20 mouse cellular contexts compared by ENCODE assay signal in the genomic region with DNA sequence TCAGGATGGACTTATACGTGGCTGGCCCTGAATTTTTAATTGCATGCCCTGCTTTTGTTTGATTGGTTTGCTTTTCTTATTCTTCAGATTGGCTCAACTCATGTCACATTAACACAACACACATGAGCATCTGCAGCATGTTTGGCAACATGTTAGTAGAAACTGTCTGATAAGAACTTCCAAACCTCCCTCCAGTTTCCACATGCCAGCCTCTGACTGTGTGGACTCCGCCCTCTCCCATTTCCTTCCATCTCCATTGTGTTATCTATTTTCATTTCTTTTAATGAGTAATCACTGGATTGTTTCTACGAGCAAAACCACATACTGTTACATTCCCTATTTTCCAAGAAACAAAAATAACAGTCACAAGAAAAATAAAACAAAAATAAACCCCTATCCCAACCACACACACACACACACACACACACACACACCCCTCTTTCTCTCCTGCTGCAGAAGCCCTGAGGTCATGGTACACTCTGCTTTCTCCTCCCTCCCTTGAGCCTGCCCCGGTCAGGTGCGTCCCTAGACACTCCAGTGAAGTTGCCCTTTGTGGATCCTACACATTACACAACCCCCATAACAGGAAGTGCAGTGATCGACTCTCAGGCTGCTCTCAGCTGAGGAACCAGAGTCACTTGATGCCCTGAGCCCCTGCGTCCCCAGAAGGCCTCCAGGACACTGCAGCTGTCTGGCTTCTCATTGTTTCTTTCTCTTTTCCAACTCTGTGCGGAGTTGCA. TPM values are rescaled to one million over a fixed set of nuclear protein-coding genes. Genes with fewer than 3 reads are reported as not detected.
DNase-seq lines count a peak whose midpoint lies in the region; ATAC-seq and TF ChIP-seq lines count a peak whose summit lies in the region.
"Had no signal": no experiment of that assay in that cellular context is flagged by ENCODE, and none has a peak within 500 bp of the region (broad histone marks: within the 10 kb centered on the region; RNA-seq: fewer than 3 reads in every experiment).

No protein-coding gene starts in this region.

- no peak overlapping the region for H3K4me2 ChIP-seq in kidney, embryonic 14.5 days (replicated peaks; ENCODE audit: low read depth, low read length)
- no peak overlapping the region for H3K4me2 ChIP-seq in liver, postnatal 0 days (ENCODE audit: low read depth, low read length)
- H3K4me2 ChIP-seq: limb, embryonic 12.5 days had no signal

- no peak for TF ChIP-seq EP300 in liver, postnatal 0 days (IDR thresholded peaks at IDR 0.05; ENCODE audit: low read depth)

- no peak for ATAC-seq in kidney, embryonic 14.5 days (ENCODE audit: low FRiP score, low TSS enrichment)
- peak; percentile 86 for ATAC-seq in liver, postnatal 0 days
- ATAC-seq in cerebellum, adult (ENCODE audit: insufficient number of reproducible peaks, low FRiP score, low TSS enrichment) = no peak
- ATAC-seq: inflammation-experienced regulatory T-cells, adult 6 months had no signal

- no peak overlapping the region for H3K9ac ChIP-seq in kidney, embryonic 14.5 days (ENCODE audit: low read depth, low read length)
- no peak overlapping the region for H3K9ac ChIP-seq in liver, postnatal 0 days (replicated peaks)
- H3K9ac ChIP-seq: limb, embryonic 12.5 days had no signal

- TF ChIP-seq CTCF in liver, postnatal 0 days (IDR thresholded peaks at IDR 0.05; ENCODE audit: low read depth) = no peak

- intact Hi-C loops in left cerebral cortex, postnatal 25 days (cut with DNase I) = no loop called here

- WGBS in kidney, embryonic 14.5 days = 58% methylated on average over 8 of the region's 8 CpGs
- WGBS in liver, postnatal 0 days (ENCODE audit: insufficient replicate concordance) = 34% methylated on average over 8 of the region's 8 CpGs

- 0 out of 2 replicates have a peak, but pooled peaks cover 9% of the 10 kb centered on the region for H3K4me1 ChIP-seq in kidney, embryonic 14.5 days (ENCODE audit: control insufficient read depth, insufficient read depth, low read length)
- peaks cover 20% of the 10 kb centered on the region for H3K4me1 ChIP-seq in liver, postnatal 0 days (ENCODE audit: insufficient read depth)
- H3K4me1 ChIP-seq: limb, embryonic 12.5 days had no signal

- no peaks in the 10 kb centered on the region for H3K27me3 ChIP-seq in kidney, embryonic 14.5 days (ENCODE audit: control insufficient read depth, insufficient read depth, low read length)
- H3K27me3 ChIP-seq in liver, postnatal 0 days (ENCODE audit: insufficient read depth, low read length) = no peaks in the 10 kb centered on the region

- no peaks in the 10 kb centered on the region for H3K9me3 ChIP-seq in kidney, embryonic 14.5 days (ENCODE audit: control insufficient read depth, low read length)
- H3K9me3 ChIP-seq in liver, postnatal 0 days (ENCODE audit: low read length) = no peaks in the 10 kb centered on the region
- H3K9me3 ChIP-seq: embryonic facial prominence, embryonic 10.5 days; limb, embryonic 12.5 days had no signal

- H3K4me3 ChIP-seq in kidney, embryonic 14.5 days (ENCODE audit: low read length) = no peak overlapping the region
- no peak overlapping the region for H3K4me3 ChIP-seq in liver, postnatal 0 days (ENCODE audit: low read depth, low read length)
- H3K4me3 ChIP-seq: embryonic facial prominence, embryonic 10.5 days; limb, embryonic 12.5 days had no signal

- H3K27ac ChIP-seq in kidney, embryonic 14.5 days (ENCODE audit: low read depth, low read length) = no peak overlapping the region
- no peak overlapping the region for H3K27ac ChIP-seq in liver, postnatal 0 days (ENCODE audit: low read depth)
- H3K27ac ChIP-seq: embryonic facial prominence, embryonic 10.5 days; limb, embryonic 12.5 days had no signal

- DNase-seq in kidney, adult 11 months = peak; percentile 43
- peak; percentile 47 for DNase-seq in kidney, postnatal 14 days
- DNase-seq in liver, postnatal 0 days = peak; percentile 32
- no peak for DNase-seq in right cerebral cortex, postnatal 10 days (ENCODE audit: low spot score in 2 of 2)
- no peak for DNase-seq in ovary, postnatal 36 days (ENCODE audit: low spot score)
- no peak for DNase-seq in left cerebral cortex, postnatal 25 days (ENCODE audit: low spot score in 2 of 2)
- DNase-seq: cerebellum, adult 8-10 months; heart, adult 11 months; right cerebral cortex, postnatal 4 days; thymus, postnatal 36 days had no signal

- H3K36me3 ChIP-seq in kidney, embryonic 14.5 days (ENCODE audit: control insufficient read depth, insufficient read depth, low read length) = no peaks in the 10 kb centered on the region
- H3K36me3 ChIP-seq in liver, postnatal 0 days (replicated peaks; ENCODE audit: insufficient read depth, low read length) = no peaks in the 10 kb centered on the region
- H3K36me3 ChIP-seq: embryonic facial prominence, embryonic 10.5 days; limb, embryonic 12.5 days had no signal

RNA-seq across cellular contexts. Expression of gene Gkn3, which starts 4.9 kb away (rescaled TPM):
- not detected in 2 replicates for polyA plus RNA-seq in kidney, embryonic 14.5 days (2014; fragmentation: Nextera tagmentation; extraction: Ambion mirVana)
- not detected in 2 replicates for polyA plus RNA-seq in liver, postnatal 0 days (2015; fragmentation: Nextera tagmentation; extraction: Ambion mirVana)
- 1 to 10 TPM; 3.2 to 3.9 TPM for total RNA-seq in left cerebral cortex, postnatal 25 days (2021)
- total RNA-seq: ES-E14 had no signal
- polyA plus RNA-seq: embryonic facial prominence, embryonic 10.5 days; inflammation-experienced regulatory T-cells, adult 6 months; limb, embryonic 12.5 days had no signal

RNA-seq across cellular contexts. Expression of gene Gkn2, which starts 20.5 kb away (rescaled TPM):
- polyA plus RNA-seq in kidney, embryonic 14.5 days (2014; fragmentation: Nextera tagmentation; extraction: Ambion mirVana) = not detected in 2 replicates
- polyA plus RNA-seq in liver, postnatal 0 days (2015; fragmentation: Nextera tagmentation; extraction: Ambion mirVana) = not detected in 2 replicates
- total RNA-seq in left cerebral cortex, postnatal 25 days (2021) = not detected
- total RNA-seq: adrenal gland, postnatal 4 days; ES-E14; heart, postnatal 25 days had no signal
- polyA plus RNA-seq: embryonic facial prominence, embryonic 10.5 days; frontal cortex, adult 2 months; inflammation-experienced regulatory T-cells, adult 6 months; limb, embryonic 12.5 days had no signal

RNA-seq across cellular contexts. Expression of gene Bmp10, which starts 35.2 kb away (rescaled TPM):
- not detected in 2 replicates for polyA plus RNA-seq in kidney, embryonic 14.5 days (2014; fragmentation: Nextera tagmentation; extraction: Ambion mirVana)
- 0.34 and 0.36 TPM in 2 replicates for polyA plus RNA-seq in liver, postnatal 0 days (2015; fragmentation: Nextera tagmentation; extraction: Ambion mirVana)
- not detected for total RNA-seq in left cerebral cortex, postnatal 25 days (2021)
- total RNA-seq: ES-E14 had no signal
- polyA plus RNA-seq: embryonic facial prominence, embryonic 10.5 days; frontal cortex, adult 2 months; inflammation-experienced regulatory T-cells, adult 6 months; limb, embryonic 12.5 days; stomach, embryonic 14.5 days had no signal

RNA-seq across cellular contexts. Expression of gene Gkn1, which starts 42.9 kb away (rescaled TPM):
- polyA plus RNA-seq in kidney, embryonic 14.5 days (2014; fragmentation: Nextera tagmentation; extraction: Ambion mirVana) = not detected in 2 replicates
- polyA plus RNA-seq in liver, postnatal 0 days (2015; fragmentation: Nextera tagmentation; extraction: Ambion mirVana) = not detected in 2 replicates
- total RNA-seq in left cerebral cortex, postnatal 25 days (2021) = under 1 TPM in 1 of 2 experiments, not detected in 1; 0.30 TPM
- total RNA-seq: adrenal gland, postnatal 4 days; ES-E14; heart, postnatal 25 days had no signal
- polyA plus RNA-seq: embryonic facial prominence, embryonic 10.5 days; inflammation-experienced regulatory T-cells, adult 6 months; limb, embryonic 12.5 days had no signal

RNA-seq across cellular contexts. Expression of gene Antxr1, which starts 58.0 kb away (rescaled TPM):
- polyA plus RNA-seq in kidney, embryonic 14.5 days (2014; fragmentation: Nextera tagmentation; extraction: Ambion mirVana) = 7.4 and 7.7 TPM in 2 replicates
- 0.38 and 0.47 TPM in 2 replicates for polyA plus RNA-seq in liver, postnatal 0 days (2015; fragmentation: Nextera tagmentation; extraction: Ambion mirVana)
- total RNA-seq in left cerebral cortex, postnatal 25 days (2021) = 10 to 100 TPM; 13.5 to 14.7 TPM

Comparison
In these comparisons a context has a peak if more than half of its experiments do, and no peak if none do; other contexts are left out.
1. DNase-seq: peak in kidney, adult 11 months (single experiment), kidney, postnatal 14 days (single experiment) and liver, postnatal 0 days (single experiment); none in right cerebral cortex, postnatal 10 days (0 of 2), ovary, postnatal 36 days (single experiment) and left cerebral cortex, postnatal 25 days (0 of 2).